Mouse (Mus musculus) ES-E14 (cell line): Measurements from ENCODE around the gene BC035044.
"Not testable (repeated sequence)": the region's sequence is repeated elsewhere in the genome, so short reads cannot be mapped to it uniquely, and the experiment has no call there.

ENCODE experiments used
- CHD2 ChIP-seq: IDR thresholded peaks from 2 replicates; pipeline ENCODE4 v1.6.1; 2014; ENCODE audit warnings: mild to moderate bottlenecking, low read depth, low read length, inconsistent platforms
- HCFC1 ChIP-seq: IDR thresholded peaks from 2 replicates; pipeline ENCODE4 v1.6.1; 2012; ENCODE audit warnings: low read length, inconsistent platforms, borderline replicate concordance; ENCODE audit not compliant: insufficient read depth
- MAFK ChIP-seq: IDR thresholded peaks from 2 replicates; pipeline ENCODE4 v1.6.1; 2014; ENCODE audit warnings: mild to moderate bottlenecking, low read depth, low read length, inconsistent platforms; ENCODE audit not compliant: insufficient read depth
- ZNF384 ChIP-seq: IDR thresholded peaks from 2 replicates; pipeline ENCODE4 v1.6.1; 2012; ENCODE audit warnings: low read depth, low read length, inconsistent platforms

DNA sequence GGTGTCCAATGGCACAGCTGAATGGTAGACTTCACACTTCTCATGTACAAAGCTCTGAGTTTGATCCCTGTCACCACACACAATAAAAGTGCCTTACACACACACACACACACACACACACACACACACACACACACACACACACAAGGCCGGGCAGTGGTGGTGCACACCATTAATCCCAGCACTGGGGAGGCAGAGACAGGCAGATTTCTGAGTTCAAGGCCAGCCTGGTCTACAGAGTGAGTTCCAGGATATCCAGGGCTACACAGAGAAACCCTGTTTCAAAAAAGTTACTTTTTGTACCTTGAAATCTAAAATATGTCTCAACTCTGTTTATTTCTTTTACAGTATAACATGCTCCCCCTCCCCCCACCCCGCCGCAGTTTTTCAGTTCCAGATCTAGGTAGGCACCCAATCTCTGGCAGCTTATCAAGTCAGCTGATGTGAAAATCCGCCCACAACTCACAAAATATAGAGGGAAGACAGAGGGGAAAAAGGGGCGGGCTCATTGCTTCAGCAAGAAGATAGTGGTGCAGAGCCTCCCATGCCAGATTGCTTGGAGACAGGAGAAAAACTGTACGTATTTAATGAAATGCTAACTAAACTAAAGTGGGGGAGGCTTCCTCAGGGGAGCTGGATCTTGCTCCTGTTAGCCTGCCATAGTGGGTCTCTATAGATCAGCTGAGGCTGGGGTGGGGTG is 3.7 kb downstream of the BC035044 start, which contains the start of gene Clec2i:
- TF ChIP-seq HCFC1, ZNF384, MAFK, CHD2: not testable (repeated sequence)
